23 mouse cellular contexts compared by ENCODE assay signal in genomic region chr16:44316350-44316749, GRCm38 (mm10). TPM values are rescaled to one million over a fixed set of nuclear protein-coding genes. Genes with fewer than 3 reads are reported as not detected.
"Had no signal": no experiment of that assay in that cellular context is flagged by ENCODE, and none has a peak within 500 bp of the region (broad histone marks: within the 10 kb centered on the region; RNA-seq: fewer than 3 reads in every experiment).

No protein-coding gene starts in this region.

- H3K9ac ChIP-seq: forebrain, postnatal 0 days; heart, embryonic 13.5 days; heart, embryonic 15.5 days; hindbrain, embryonic 13.5 days; kidney, embryonic 15.5 days; limb, embryonic 13.5 days; limb, embryonic 15.5 days had no signal

- H3K4me3 ChIP-seq: heart, adult 2 months; heart, embryonic 13.5 days; heart, embryonic 15.5 days; hindbrain, embryonic 13.5 days; kidney, embryonic 15.5 days; limb, embryonic 13.5 days; limb, embryonic 15.5 days had no signal

- H3K4me1 ChIP-seq: kidney, embryonic 15.5 days; limb, embryonic 13.5 days; limb, embryonic 15.5 days had no signal

- H3K36me3 ChIP-seq: heart, embryonic 13.5 days; heart, embryonic 15.5 days; hindbrain, embryonic 13.5 days; kidney, embryonic 15.5 days; limb, embryonic 13.5 days; limb, embryonic 15.5 days had no signal

- H3K4me2 ChIP-seq: heart, embryonic 11.5 days; heart, embryonic 13.5 days; heart, embryonic 15.5 days; hindbrain, embryonic 13.5 days; kidney, embryonic 15.5 days; limb, embryonic 13.5 days; limb, embryonic 15.5 days had no signal

- ATAC-seq: forebrain, postnatal 0 days; hindbrain, embryonic 16.5 days; intestine, embryonic 16.5 days had no signal

- DNase-seq: forebrain, postnatal 0 days; gastrocnemius, postnatal 14 days; gastrocnemius, postnatal 36 days; heart, adult 2 months; heart, postnatal 14 days; heart, postnatal 36 days; kidney, adult 11 months; kidney, adult 2 months; kidney, adult 9 months; kidney, postnatal 14 days; kidney, postnatal 36 days; left cerebral cortex, postnatal 4 days had no signal

- H3K27me3 ChIP-seq: heart, embryonic 15.5 days; hindbrain, embryonic 13.5 days; kidney, embryonic 15.5 days; limb, embryonic 13.5 days; limb, embryonic 15.5 days had no signal

- H3K9me3 ChIP-seq: heart, embryonic 13.5 days; heart, embryonic 15.5 days; hindbrain, embryonic 13.5 days; kidney, embryonic 15.5 days; limb, embryonic 13.5 days; limb, embryonic 15.5 days had no signal

- H3K27ac ChIP-seq: heart, adult 2 months; heart, embryonic 13.5 days; heart, embryonic 15.5 days; hindbrain, embryonic 13.5 days; kidney, embryonic 15.5 days; kidney, postnatal 0 days; limb, embryonic 13.5 days; limb, embryonic 15.5 days had no signal

RNA-seq across cellular contexts. Expression of gene Sidt1, which starts 16.6 kb away (rescaled TPM):
- total RNA-seq: gastrocnemius, adult 8-10 months had no signal
- polyA plus RNA-seq: heart, embryonic 11.5 days; heart, embryonic 13.5 days had no signal
